Mouse (Mus musculus) kidney, adult 2 months (tissue): ENCODE measurements around the gene Bbs10. TPM values are rescaled to one million over a fixed set of nuclear protein-coding genes. Genes with fewer than 3 reads are reported as not detected.

Source experiments
- DNase-seq: peaks from one replicate; pipeline ENCODE4 v3.0.0; 2021
- H3K27ac ChIP-seq: fragments of 200-500 bp; 2 replicates; pipeline ENCODE4 v1.5.1; 2012; ENCODE audit warnings: low read depth, low read length, control low read depth, inconsistent platforms; ENCODE audit not compliant: insufficient read depth
- H3K27me3 ChIP-seq: fragments of 200-500 bp; replicated peaks from 2 replicates; pipeline ENCODE4 v1.6.1; 2012; ENCODE audit warnings: mild to moderate bottlenecking, moderate library complexity, low read length, inconsistent platforms; ENCODE audit not compliant: control insufficient read depth, insufficient read depth
- H3K36me3 ChIP-seq: fragments of 200-500 bp; 2 replicates; pipeline ENCODE4 v1.6.1; 2012; ENCODE audit warnings: mild to moderate bottlenecking, moderate library complexity, low read length, inconsistent platforms; ENCODE audit not compliant: control insufficient read depth, insufficient read depth
- H3K4me1 ChIP-seq: fragments of 200-500 bp; 2 replicates; pipeline ENCODE4 v1.6.1; 2011; ENCODE audit warnings: low read length; ENCODE audit not compliant: control insufficient read depth, insufficient read depth
- H3K4me3 ChIP-seq: fragments of 200-500 bp; 2 replicates; pipeline ENCODE4 v1.5.1; 2011; ENCODE audit warnings: mild to moderate bottlenecking, low read depth, low read length, control low read depth; ENCODE audit not compliant: insufficient read depth
- CTCF ChIP-seq: fragments of 200-500 bp; conservative IDR thresholded peaks from 2 replicates; pipeline ENCODE4 v1.5.1; 2011; ENCODE audit warnings: low read depth, mild to moderate bottlenecking, control low read depth, low read length, moderate library complexity, mixed read lengths; ENCODE audit not compliant: insufficient read depth, insufficient read length
- POLR2A ChIP-seq: fragments of 200-500 bp; IDR thresholded peaks from one replicate; pipeline ENCODE4 v1.6.1; 2011; ENCODE audit warnings: low read depth, low read length, control low read depth
- WGBS: fragments of 180-500 bp; shearing (Covaris S2); methylation state at CpG from one replicate; pipeline ENCODE4 v1.1.7; 2018; 5-methylcytosine and 5-hydroxymethylcytosine counted together
- polyA plus RNA-seq: library from polyadenylated mRNA; depleted of rRNA; stranded (reverse); fragments of >200 nt; gene quantifications from 2 replicates; pipeline ENCODE4 v1.2.3, GENCODE M21; 2012; rRNA removed

The Bbs10 gene
- polyA plus RNA-seq, 1 experiment = 1.7 TPM

GRCm38 (mm10) chr10:111341761-111342160 is 43.3 kb downstream of the Bbs10 start:
- WGBS = 85% methylated on average over 7 of the region's 7 CpGs

DNA sequence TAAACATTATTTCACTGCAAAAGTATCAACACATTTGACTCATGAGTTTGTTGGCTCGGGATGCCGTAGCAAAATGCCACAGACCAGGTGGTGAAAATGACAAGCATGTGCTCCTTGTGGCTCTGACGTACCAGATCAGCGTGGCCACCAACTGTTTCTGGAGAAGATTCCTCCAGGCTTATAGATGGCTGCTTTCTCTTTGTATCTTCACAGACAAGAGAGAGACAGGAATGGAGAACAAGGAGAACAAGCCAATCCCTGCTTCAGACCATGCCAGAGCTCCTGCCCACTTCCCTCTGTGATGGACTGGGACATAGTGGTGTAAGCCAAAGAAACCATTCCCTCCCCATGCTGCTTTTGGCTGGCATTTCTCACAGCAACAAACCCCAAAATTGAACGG is 45.1 kb downstream of the Bbs10 start:
- Histone ChIP-seq H3K4me1 (no peaks in the 10 kb centered on the region), H3K27ac (no peak overlapping the region), H3K27me3 (no peaks in the 10 kb centered on the region), H3K4me3 (no peak overlapping the region), H3K36me3 (no peaks in the 10 kb centered on the region)
- DNase-seq = no peak
- whole genome bisulfite sequencing = 88% methylated on average over 5 of the region's 5 CpGs
- TF ChIP-seq CTCF = no peak
- no peak for TF ChIP-seq POLR2A

More at GRCm38 (mm10) chr10:111341761-111342160, 43.3 kb downstream of the Bbs10 start:
- Histone ChIP-seq H3K36me3 (no peaks in the 10 kb centered on the region), H3K27ac (no peak overlapping the region), H3K4me3 (no peak overlapping the region), H3K4me1 (no peaks in the 10 kb centered on the region), H3K27me3 (no peaks in the 10 kb centered on the region)
- TF ChIP-seq CTCF = no peak
- TF ChIP-seq POLR2A = no peak
- no peak for DNase-seq

DNA sequence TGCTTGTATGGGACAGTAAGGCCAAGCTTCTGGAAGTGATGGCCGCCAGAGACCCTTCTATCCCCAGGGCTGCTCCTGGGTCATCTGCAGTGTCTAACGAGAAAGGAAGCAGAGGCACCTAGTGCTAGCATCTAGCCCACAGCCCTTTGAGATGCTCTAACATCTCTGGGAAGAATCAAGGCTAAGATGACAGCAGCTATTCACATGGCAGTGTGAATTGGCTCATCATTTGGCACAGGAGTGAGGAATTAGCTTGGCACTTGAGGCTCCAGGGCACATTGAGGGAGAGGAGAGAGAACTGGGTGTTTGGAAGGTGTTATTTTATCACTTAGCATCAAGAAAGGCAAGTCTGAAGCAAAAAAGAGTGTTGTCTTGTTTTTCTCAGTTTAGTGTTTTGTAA is 49.8 kb downstream of the Bbs10 start:
- 44% methylated on average over 2 of the region's 2 CpGs for WGBS
- H3K27ac ChIP-seq = no peak overlapping the region

More for the DNA sequence above, 49.8 kb downstream of the Bbs10 start:
- Histone ChIP-seq H3K36me3 (no peaks in the 10 kb centered on the region), H3K4me1 (no peaks in the 10 kb centered on the region), H3K27me3 (0 out of 2 replicates have a peak, but pooled peaks cover 1% of the 10 kb centered on the region), H3K4me3 (no peak overlapping the region)
- TF ChIP-seq POLR2A = no peak
- TF ChIP-seq CTCF = no peak
- DNase-seq = no peak

Other genes starting within 250 kb of the Bbs10 start
- 17.1 and 17.6 TPM in 2 replicates for gene Osbpl8, start 133.9 kb upstream of the Bbs10 start, polyA plus RNA-seq
- 9.9 and 18.8 TPM in 2 replicates for gene Nap1l1, start 174.5 kb downstream of the Bbs10 start, polyA plus RNA-seq
- 7.8 and 9.5 TPM in 2 replicates for gene Phlda1, start 207.6 kb downstream of the Bbs10 start, polyA plus RNA-seq